Mouse (Mus musculus) ES-Bruce4 (cell line): Measurements from ENCODE around the gene Csad. TPM values are rescaled to one million over a fixed set of nuclear protein-coding genes. Genes with fewer than 3 reads are reported as not detected.
A peak's percentile ranks its signal among the peaks of the same experiment; 100 is the strongest.

Experiments
- H3K27ac ChIP-seq: 2 replicates; pipeline ENCODE4 v1.5.1; 2012; ENCODE audit warnings: low read length, inconsistent platforms; ENCODE audit not compliant: insufficient read depth
- H3K27me3 ChIP-seq: 2 replicates; pipeline ENCODE4 v1.6.1; 2012; ENCODE audit warnings: mild to moderate bottlenecking, low read length, inconsistent platforms; ENCODE audit not compliant: control insufficient read depth, poor library complexity, insufficient read depth, severe bottlenecking
- H3K36me3 ChIP-seq: 2 replicates; pipeline ENCODE4 v1.6.1; 2012; ENCODE audit warnings: inconsistent platforms, mild to moderate bottlenecking, low read length, moderate library complexity; ENCODE audit not compliant: control insufficient read depth, poor library complexity, insufficient read depth, severe bottlenecking
- H3K4me1 ChIP-seq: one replicate; pipeline ENCODE4 v1.8.1; 2011; ENCODE audit warnings: low read length; ENCODE audit not compliant: control insufficient read depth, insufficient read depth
- H3K4me3 ChIP-seq: 2 replicates; pipeline ENCODE4 v1.5.1; 2011; ENCODE audit warnings: low read depth, mild to moderate bottlenecking, low read length
- H3K9ac ChIP-seq: 2 replicates; pipeline ENCODE4 v1.6.1; 2012; ENCODE audit warnings: low read depth, mild to moderate bottlenecking, inconsistent platforms; ENCODE audit not compliant: poor library complexity, severe bottlenecking
- H3K9me3 ChIP-seq: replicated peaks from 2 replicates; pipeline ENCODE4 v1.6.1; 2012; ENCODE audit warnings: mild to moderate bottlenecking, low read length, inconsistent platforms; ENCODE audit not compliant: control insufficient read depth, poor library complexity, insufficient read depth, severe bottlenecking
- CTCF ChIP-seq: IDR thresholded peaks from one replicate; pipeline ENCODE4 v1.8.1; 2011; ENCODE audit warnings: low read depth, low read length
- EP300 ChIP-seq: IDR thresholded peaks from 2 replicates; pipeline ENCODE4 v1.6.1; 2011; ENCODE audit warnings: low read depth, low read length; ENCODE audit not compliant: insufficient read depth
- POLR2A ChIP-seq: IDR thresholded peaks from one replicate; pipeline ENCODE4 v1.8.1; 2011; ENCODE audit warnings: low read length; ENCODE audit not compliant: insufficient read depth
- polyA plus RNA-seq: library from polyadenylated mRNA; stranded (reverse); fragments of >200 nt; gene quantifications from 2 replicates; pipeline ENCODE4 v1.2.4, GENCODE M21; 2011; ENCODE audit warnings: low read depth; ENCODE audit not compliant: missing spikeins, insufficient read depth, insufficient read length

Csad gene
- polyA plus RNA-seq, 1 experiment = 17.8 TPM

- no peak overlapping the region for H3K4me3 ChIP-seq
- TF ChIP-seq CTCF = no peak
- no peak overlapping the region for H3K27ac ChIP-seq
- H3K4me1 ChIP-seq = peaks cover 5% of the 10 kb centered on the region
- H3K9ac ChIP-seq = no peak overlapping the region
- no peaks in the 10 kb centered on the region for H3K9me3 ChIP-seq
- no peaks in the 10 kb centered on the region for H3K36me3 ChIP-seq
- H3K27me3 ChIP-seq = no peaks in the 10 kb centered on the region
Measured at GRCm38 (mm10) chr15:102191699-102192098, 12.8 kb downstream of the Csad start.

GRCm38 (mm10) chr15:102188883-102189282, 15.6 kb downstream of the Csad start:
- no peak overlapping the region for H3K4me3 ChIP-seq
- H3K36me3 ChIP-seq = no peaks in the 10 kb centered on the region
- no peak for TF ChIP-seq CTCF
- no peak for TF ChIP-seq EP300
- TF ChIP-seq POLR2A = no peak
- H3K27me3 ChIP-seq = no peaks in the 10 kb centered on the region
- H3K9me3 ChIP-seq = no peaks in the 10 kb centered on the region
- no peak overlapping the region for H3K9ac ChIP-seq
- H3K27ac ChIP-seq = no peak overlapping the region
- peaks cover 5% of the 10 kb centered on the region for H3K4me1 ChIP-seq

GRCm38 (mm10) chr15:102188096-102188495, 16.4 kb downstream of the Csad start:
- H3K4me3 ChIP-seq = no peak overlapping the region
- TF ChIP-seq POLR2A = no peak
- no peak for TF ChIP-seq CTCF
- no peak for TF ChIP-seq EP300
- H3K9ac ChIP-seq = no peak overlapping the region
- no peaks in the 10 kb centered on the region for H3K9me3 ChIP-seq
- H3K27ac ChIP-seq = no peak overlapping the region
- peaks cover 5% of the 10 kb centered on the region for H3K4me1 ChIP-seq
- H3K27me3 ChIP-seq = no peaks in the 10 kb centered on the region
- H3K36me3 ChIP-seq = no peaks in the 10 kb centered on the region

GRCm38 (mm10) chr15:102186239-102186638, 18.3 kb downstream of the Csad start:
- Histone ChIP-seq H3K4me1 (peaks cover 3% of the 10 kb centered on the region), H3K27ac (no peak overlapping the region), H3K9ac (no peak overlapping the region), H3K9me3 (no peaks in the 10 kb centered on the region), H3K27me3 (no peaks in the 10 kb centered on the region), H3K4me3 (no peak overlapping the region), H3K36me3 (no peaks in the 10 kb centered on the region)
- no peak for TF ChIP-seq POLR2A
- TF ChIP-seq EP300 = no peak
- TF ChIP-seq CTCF = no peak

- no peak for TF ChIP-seq POLR2A
- no peak for TF ChIP-seq CTCF
- TF ChIP-seq EP300 = no peak
- H3K36me3 ChIP-seq = no peaks in the 10 kb centered on the region
- H3K9ac ChIP-seq = no peak overlapping the region
Measured at GRCm38 (mm10) chr15:102183076-102183475, 21.4 kb downstream of the Csad start.

GRCm38 (mm10) chr15:102179924-102180323, 24.6 kb downstream of the Csad start:
- H3K27ac ChIP-seq = peak overlapping the region; percentile 13; the same call in 1 of the 2 replicates
- no peaks in the 10 kb centered on the region for H3K4me1 ChIP-seq
- H3K36me3 ChIP-seq = no peaks in the 10 kb centered on the region
- H3K9ac ChIP-seq = peak overlapping the region; percentile 50
- H3K4me3 ChIP-seq = peak overlapping the region; percentile 59
- H3K27me3 ChIP-seq = no peaks in the 10 kb centered on the region
- TF ChIP-seq POLR2A = no peak
- no peak for TF ChIP-seq EP300
- TF ChIP-seq CTCF = no peak
- H3K9me3 ChIP-seq = no peaks in the 10 kb centered on the region

More at GRCm38 (mm10) chr15:102183076-102183475, 21.4 kb downstream of the Csad start:
- H3K4me1 ChIP-seq = no peaks in the 10 kb centered on the region
- no peaks in the 10 kb centered on the region for H3K9me3 ChIP-seq
- H3K27me3 ChIP-seq = no peaks in the 10 kb centered on the region
- no peak overlapping the region for H3K27ac ChIP-seq
- H3K4me3 ChIP-seq = no peak overlapping the region
